Mouse (Mus musculus) heart, postnatal 4 days (tissue): ENCODE data around the gene Olfr223. TPM values are rescaled to one million over a fixed set of nuclear protein-coding genes. Genes with fewer than 3 reads are reported as not detected.
"Not testable (repeated sequence)": the region's sequence is repeated elsewhere in the genome, so short reads cannot be mapped to it uniquely, and the experiment has no call there.

Experiments used
- DNase-seq: peaks from one replicate; pipeline ENCODE4 v3.0.0; 2021
- total RNA-seq, 2 experiments: library from RNA; stranded (reverse); gene quantifications; 2 replicates each; pipeline ENCODE4 v1.2.3; 2021

Olfr223 gene
- total RNA-seq, 2 experiments from 2014 or later: not detected

DNA sequence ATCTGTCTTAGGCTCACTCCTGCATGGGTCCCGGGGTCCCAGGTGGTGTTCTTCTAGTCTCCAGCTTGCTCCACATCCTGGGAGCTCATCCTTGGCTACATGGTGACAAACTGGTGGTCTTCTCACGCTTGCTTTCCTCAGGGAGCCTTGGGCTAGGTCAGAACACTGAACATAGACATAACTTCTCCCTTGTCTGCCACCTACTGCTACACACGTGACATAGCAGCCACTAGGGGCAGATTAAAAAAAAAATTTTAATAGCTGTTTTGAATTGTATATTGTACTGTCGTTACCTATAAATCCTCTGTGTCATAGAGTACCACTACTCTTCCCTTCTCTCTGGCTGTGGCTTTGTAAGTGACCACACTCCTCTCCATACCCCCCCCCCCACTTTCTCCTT lies 3.0 kb upstream of the Olfr223 start:
- no peak for DNase-seq

DNA sequence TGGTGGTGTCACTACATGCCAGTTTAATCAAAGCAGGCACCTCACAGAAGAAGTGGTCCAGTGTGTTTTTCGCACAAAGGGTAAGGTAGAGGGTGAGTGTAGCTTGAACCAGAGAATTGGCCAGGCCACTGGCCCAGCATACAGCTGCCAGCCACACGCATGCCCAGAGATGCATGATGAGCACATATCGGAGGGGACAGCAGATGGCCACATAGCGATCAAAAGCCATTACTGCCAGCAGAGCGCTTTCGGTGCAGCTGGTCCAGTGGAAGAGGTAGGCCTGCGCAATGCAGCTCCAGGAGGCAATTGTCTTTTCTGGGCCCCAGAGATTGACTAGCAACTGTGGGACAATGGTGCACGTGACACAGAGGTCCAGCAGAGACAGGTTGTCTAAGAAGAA lies 3.6 kb downstream of the Olfr223 start:
- DNase-seq: no peak

- DNase-seq: peak; percentile 49
Measured at GRCm38 (mm10) chr11:59584539-59584938, 8.6 kb downstream of the Olfr223 start.

DNA sequence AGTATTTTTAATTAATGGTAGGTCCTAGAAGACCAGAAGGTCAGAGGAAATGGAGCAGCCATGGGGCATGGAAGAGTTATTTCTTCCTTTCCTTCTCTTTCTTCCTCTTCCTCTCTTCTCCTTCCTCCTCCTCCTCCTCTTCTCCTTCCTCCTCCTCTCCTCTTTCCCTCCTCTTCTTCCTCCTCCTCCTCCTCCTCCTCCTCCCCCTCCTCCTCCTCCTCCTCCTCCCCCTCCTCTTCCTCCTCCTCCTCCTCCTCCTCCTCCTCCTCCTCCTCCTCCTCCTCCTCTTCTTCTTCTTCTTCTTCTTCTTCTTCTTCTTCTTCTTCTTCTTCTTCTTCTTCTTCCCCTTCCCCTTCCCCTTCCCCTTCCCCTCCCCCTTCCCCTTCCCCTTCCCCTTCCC lies 17.0 kb downstream of the Olfr223 start, which contains the start of gene Olfr222:
Gene Olfr222 (minus strand): TSS at position 101 of the 400 bp plus-strand sequence.
- not testable (repeated sequence) for DNase-seq

DNA sequence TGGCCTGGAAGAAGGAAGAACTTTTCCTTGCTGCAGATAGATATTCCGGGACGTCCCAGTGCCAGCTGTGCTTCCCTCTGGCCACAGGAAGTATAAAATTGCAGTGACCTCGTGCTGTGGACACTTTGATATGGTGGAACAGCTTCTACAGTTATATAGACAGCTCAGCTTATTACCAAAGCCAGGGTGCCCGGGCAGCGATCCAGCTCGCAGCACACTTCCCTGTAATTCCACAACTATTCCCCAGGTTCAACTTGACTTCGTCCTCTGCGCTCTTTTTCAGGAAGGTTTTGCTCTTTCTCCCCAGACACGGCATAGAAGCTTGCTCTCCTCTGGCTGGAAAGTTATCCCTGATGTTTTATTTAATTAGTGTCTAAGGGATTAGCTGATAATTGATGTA lies 17.4 kb downstream of the Olfr223 start:
- DNase-seq: peak; percentile 22

DNA sequence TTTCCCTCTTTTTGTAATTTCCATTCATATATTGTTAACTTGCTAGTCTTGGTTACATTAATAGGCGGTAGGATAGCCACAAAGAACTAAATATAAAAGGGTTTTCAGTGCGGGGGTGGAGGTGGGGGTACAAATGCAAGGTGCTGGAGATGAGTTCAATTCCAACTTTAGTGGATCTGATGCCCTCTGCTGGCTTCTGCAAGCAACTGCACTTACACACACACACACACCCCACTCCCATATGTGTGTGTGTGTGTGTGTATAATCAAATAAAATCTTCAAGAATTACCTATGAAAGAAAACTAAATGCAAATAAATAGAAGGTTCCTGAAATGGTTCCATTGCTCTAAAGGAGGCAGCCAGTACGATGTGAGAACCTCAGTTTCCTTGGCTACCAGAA lies 23.8 kb downstream of the Olfr223 start:
- DNase-seq: peak; percentile 15

DNA sequence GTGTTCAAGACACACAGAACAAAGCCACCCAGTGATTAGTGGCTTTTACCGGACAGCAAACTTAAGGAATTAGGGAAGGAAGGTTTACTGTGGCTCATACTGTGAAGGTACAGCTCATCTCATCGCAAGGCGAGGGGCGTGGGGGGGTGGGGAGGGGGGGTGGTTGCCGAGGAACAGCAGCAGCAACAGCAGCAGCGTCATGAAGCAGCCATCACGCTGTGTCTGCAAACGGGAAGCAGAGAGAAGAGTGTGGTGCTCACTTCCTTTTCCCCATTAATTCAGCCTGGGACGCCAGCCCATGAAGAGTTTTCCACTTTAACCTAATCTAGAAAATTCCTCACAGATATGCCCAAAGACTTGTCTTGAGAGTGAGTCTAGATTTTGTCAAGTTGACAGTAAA lies 30.3 kb downstream of the Olfr223 start:
- DNase-seq: no peak

DNA sequence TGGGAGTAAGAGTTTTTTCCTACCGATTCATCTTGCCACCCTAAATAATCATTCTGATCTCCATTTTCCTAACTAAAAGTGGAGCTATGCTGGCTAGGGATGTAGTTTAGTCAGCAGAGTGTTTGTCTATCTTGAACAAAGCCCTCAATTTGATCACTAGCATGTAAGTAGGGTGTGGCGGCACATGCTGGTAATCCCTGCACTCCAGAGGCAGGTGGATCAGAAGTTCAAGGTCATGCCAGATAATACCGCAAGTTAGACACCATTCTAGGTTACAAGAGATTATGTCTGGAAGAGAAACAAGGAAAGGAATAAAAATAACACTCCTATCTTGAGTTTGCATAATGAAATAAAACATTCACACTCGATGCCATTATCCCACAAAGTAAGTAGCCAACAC lies 30.8 kb downstream of the Olfr223 start:
- no peak for DNase-seq

DNA sequence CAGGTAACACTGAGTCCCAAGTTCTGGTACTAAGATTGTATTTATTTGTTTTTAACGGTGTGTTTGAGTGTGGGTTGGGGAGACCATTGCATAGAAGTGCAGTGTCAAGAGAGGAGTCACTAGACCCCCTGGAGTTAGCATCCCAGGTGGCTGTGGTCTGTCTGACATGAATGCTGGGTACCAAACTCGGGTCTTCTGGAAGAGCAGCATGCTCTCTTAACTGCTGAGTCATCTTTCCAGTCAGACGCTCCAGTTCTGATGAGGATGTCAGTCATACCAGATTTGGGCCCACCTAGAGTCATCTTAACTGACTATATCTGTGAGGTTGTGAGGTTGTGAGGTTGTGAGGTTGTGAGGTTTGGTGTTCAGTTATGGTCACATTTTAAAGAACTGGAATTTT lies 32.2 kb downstream of the Olfr223 start:
- DNase-seq: no peak

GRCm38 (mm10) chr11:59554535-59554934 lies 38.6 kb downstream of the Olfr223 start:
- DNase-seq: no peak

GRCm38 (mm10) chr11:59554127-59554526 lies 39.0 kb downstream of the Olfr223 start:
- no peak for DNase-seq

DNA sequence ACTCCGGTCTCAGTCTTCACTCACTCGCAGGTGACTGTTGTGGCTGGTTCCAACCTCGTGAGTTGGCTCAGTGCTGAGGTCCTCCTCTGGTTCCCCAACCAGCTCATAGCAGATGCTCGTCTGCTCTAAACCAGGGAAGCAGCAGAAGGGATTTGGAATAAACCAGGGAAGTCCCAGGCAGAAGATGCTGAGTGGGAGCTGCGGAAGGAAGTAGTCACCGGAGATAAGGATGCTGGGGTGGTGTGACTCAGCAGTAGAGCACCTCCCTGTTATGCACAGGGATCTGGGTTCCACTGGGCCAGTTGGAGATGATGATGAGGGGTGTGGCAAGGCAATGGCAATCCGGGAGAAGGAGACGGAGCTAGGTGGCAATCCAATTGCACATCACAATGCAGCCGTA lies 49.1 kb downstream of the Olfr223 start:
- no peak for DNase-seq

- no peak for DNase-seq
Measured at GRCm38 (mm10) chr11:59543376-59543775, 49.7 kb downstream of the Olfr223 start.

DNA sequence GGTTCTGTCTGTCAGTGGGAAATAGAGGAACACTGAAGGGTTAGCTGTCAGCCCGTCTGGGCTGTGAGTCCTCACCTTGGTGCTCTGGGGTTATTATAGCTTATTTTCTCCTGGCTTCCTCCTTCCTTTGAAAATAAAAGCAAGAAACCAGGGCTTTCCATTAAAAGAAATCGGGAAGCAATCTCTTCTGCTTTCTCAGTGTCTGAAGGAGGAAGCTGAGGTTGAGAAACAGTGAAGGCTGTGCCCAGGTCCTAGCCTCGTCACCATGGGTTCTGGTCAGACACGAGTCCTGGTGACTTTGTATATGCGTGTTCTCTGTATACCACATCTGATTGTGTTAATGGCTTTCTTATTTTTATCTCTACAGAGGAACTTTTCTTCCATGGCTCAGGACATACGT lies 50.6 kb downstream of the Olfr223 start:
- DNase-seq: no peak

DNA sequence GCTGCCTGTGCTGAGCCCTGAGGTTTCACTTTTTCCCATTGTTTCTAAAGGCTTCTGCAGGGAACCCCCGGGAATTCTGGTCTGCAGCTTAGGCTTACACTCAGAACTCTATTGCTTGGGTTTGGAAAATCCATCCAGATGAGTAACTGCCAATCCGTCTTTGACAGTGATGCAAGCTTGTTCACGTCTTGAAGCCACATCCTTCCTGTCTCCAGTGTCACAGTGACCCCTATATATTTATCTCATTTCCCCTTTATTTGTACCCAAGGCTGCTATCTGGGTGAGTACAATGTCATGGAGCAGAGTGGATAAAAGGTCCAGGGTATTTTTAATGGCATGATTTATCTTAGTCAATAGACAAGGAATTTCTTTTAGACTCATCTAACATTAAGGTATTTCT lies 51.8 kb downstream of the Olfr223 start, which contains the start of gene Nlrp3:
Gene Nlrp3 (plus strand): TSS at position 245 of the 400 bp plus-strand sequence.
- DNase-seq: no peak

- DNase-seq: no peak
Measured at GRCm38 (mm10) chr11:59540123-59540522, 53.0 kb downstream of the Olfr223 start.

Other genes starting within 250 kb of the Olfr223 start
- gene Prss38, start 217.6 kb downstream of the Olfr223 start, total RNA-seq: not detected
- 10 to 100 TPM; 14.8 to 16.3 TPM for gene Jmjd4, start 143.2 kb downstream of the Olfr223 start, total RNA-seq
- 10 to 100 TPM; 40.8 to 45.5 TPM for gene Snap47, start 142.1 kb downstream of the Olfr223 start, total RNA-seq
- 1 to 10 TPM; 6.1 to 6.2 TPM for gene Zfp867, start 120.8 kb downstream of the Olfr223 start, total RNA-seq
- 10 to 100 TPM; 25.1 to 25.4 TPM for gene Zkscan17, start 66.5 kb downstream of the Olfr223 start, total RNA-seq
- under 1 TPM; 0.18 to 0.31 TPM for gene Nlrp3, start 51.7 kb downstream of the Olfr223 start, total RNA-seq
- gene Olfr222, start 17.1 kb downstream of the Olfr223 start, total RNA-seq: not detected
- gene Mprip, start 68.0 kb upstream of the Olfr223 start, total RNA-seq: 100 to 1,000 TPM; 220 to 241 TPM
- 1 to 10 TPM; 1.9 to 2.2 TPM for gene Pld6, start 194.4 kb upstream of the Olfr223 start, total RNA-seq
- 10 to 100 TPM; 22.1 to 28.0 TPM for gene Flcn, start 216.7 kb upstream of the Olfr223 start, total RNA-seq
- gene Nt5m, start 246.2 kb upstream of the Olfr223 start, total RNA-seq: 10 to 100 TPM; 25.3 to 29.2 TPM
- 10 to 100 TPM; 83.9 to 85.6 TPM for gene Cops3, start 246.5 kb upstream of the Olfr223 start, total RNA-seq